Mouse (Mus musculus) ES-E14 (cell line): ENCODE results near the gene Cyfip2. TPM values are rescaled to one million over a fixed set of nuclear protein-coding genes. Genes with fewer than 3 reads are reported as not detected.

Experiments
- DNase-seq: peaks from one replicate; pipeline ENCODE4 v3.0.0-alpha.2; 2013; ENCODE audit warnings: low read depth, low spot score
- H3K27ac ChIP-seq: 2 replicates; pipeline ENCODE4 v1.5.1; 2012; ENCODE audit warnings: low read depth, mild to moderate bottlenecking, low read length, moderate library complexity, mixed read lengths; ENCODE audit not compliant: poor library complexity, insufficient read depth, severe bottlenecking
- H3K36me3 ChIP-seq: 2 replicates; pipeline ENCODE4 v1.6.1; 2012; ENCODE audit warnings: mild to moderate bottlenecking, low read length, moderate library complexity, mixed read lengths; ENCODE audit not compliant: control insufficient read depth, poor library complexity, insufficient read depth, severe bottlenecking
- H3K4me1 ChIP-seq, 2 experiments: fragments of 150-350 bp in 1 of 2; sonication (generic) in 1 of 2; 2 replicates each; pipeline ENCODE4 v1.6.1; 2012; ENCODE audit warnings: low read length in 2 of 2, mild to moderate bottlenecking in 1 of 2, mixed read lengths in 1 of 2; ENCODE audit not compliant: control insufficient read depth in 2 of 2, insufficient read depth in 2 of 2, poor library complexity in 1 of 2
- H3K4me3 ChIP-seq, 2 experiments: fragments of 150-350 bp in 1 of 2; sonication (generic) in 1 of 2; 2 replicates each; pipeline ENCODE4 v1.5.1; 2012; ENCODE audit warnings: low read length in 2 of 2, low read depth in 1 of 2, mild to moderate bottlenecking in 1 of 2, mixed read lengths in 1 of 2; ENCODE audit not compliant: insufficient read depth in 1 of 2, poor library complexity in 1 of 2, severe bottlenecking in 1 of 2
- H3K9ac ChIP-seq: 2 replicates; pipeline ENCODE4 v1.6.1; 2012; ENCODE audit warnings: low read depth, mild to moderate bottlenecking, low read length, mixed read lengths; ENCODE audit not compliant: poor library complexity, insufficient read depth, severe bottlenecking
- H3K9me3 ChIP-seq: fragments of 150-350 bp; sonication (generic); 2 replicates; pipeline ENCODE4 v1.6.1; 2012; ENCODE audit warnings: low read depth, mild to moderate bottlenecking, low read length; ENCODE audit not compliant: control insufficient read depth, insufficient read depth
- CHD2 ChIP-seq: IDR thresholded peaks from 2 replicates; pipeline ENCODE4 v1.6.1; 2014; ENCODE audit warnings: mild to moderate bottlenecking, low read depth, low read length, inconsistent platforms
- HCFC1 ChIP-seq: IDR thresholded peaks from 2 replicates; pipeline ENCODE4 v1.6.1; 2012; ENCODE audit warnings: low read length, inconsistent platforms, borderline replicate concordance; ENCODE audit not compliant: insufficient read depth
- MAFK ChIP-seq: IDR thresholded peaks from 2 replicates; pipeline ENCODE4 v1.6.1; 2014; ENCODE audit warnings: mild to moderate bottlenecking, low read depth, low read length, inconsistent platforms; ENCODE audit not compliant: insufficient read depth
- ZC3H11A ChIP-seq: IDR thresholded peaks from 2 replicates; pipeline ENCODE4 v1.6.1; 2012; ENCODE audit warnings: low read depth, mild to moderate bottlenecking, inconsistent platforms, low read length, borderline replicate concordance
- ZNF384 ChIP-seq: IDR thresholded peaks from 2 replicates; pipeline ENCODE4 v1.6.1; 2012; ENCODE audit warnings: low read depth, low read length, inconsistent platforms
- in situ Hi-C, 2 experiments: fragments of 600-800 bp; cut with MboI; formaldehyde crosslinking; loops; one replicate each; pipeline ENCODE4 v1.15.1; 2025; ENCODE audit warnings: low sequenced_read_pairs in 2 of 2, inconsistent platforms in 1 of 2; ENCODE audit not compliant: unreplicated experiment in 2 of 2
- total RNA-seq: library from RNA; depleted of rRNA; stranded (reverse); fragments of 300-350 nt; gene quantifications from 2 replicates; pipeline ENCODE4 v1.2.3, GENCODE M21; 2012

Cyfip2 gene
- total RNA-seq, 1 experiment: 7.4 TPM

DNA sequence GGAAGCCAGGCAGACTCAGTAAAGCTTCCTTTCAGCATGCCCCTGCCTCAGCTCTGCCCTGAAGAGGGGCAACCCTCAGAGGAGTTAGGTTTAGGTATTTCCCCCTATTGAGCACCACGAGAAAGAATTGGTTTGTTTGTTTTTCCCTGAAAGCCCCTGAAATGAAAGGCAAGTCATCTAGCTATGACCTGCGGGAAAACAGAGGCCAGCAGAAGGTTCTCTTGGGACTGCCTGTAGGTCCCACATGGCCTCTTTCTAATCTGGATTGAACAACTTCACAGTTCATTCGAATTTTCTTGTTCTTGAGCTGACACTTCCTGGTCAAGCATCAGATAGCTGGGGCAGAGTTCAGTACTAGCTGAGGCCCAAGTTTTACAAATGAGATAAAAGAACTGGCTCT, 100.8 kb downstream of the Cyfip2 start:
- no peaks in the 10 kb centered on the region for H3K36me3 ChIP-seq
- H3K9ac ChIP-seq: no peak overlapping the region
- H3K4me1 ChIP-seq: no peaks in the 10 kb centered on the region
- DNase-seq: no peak
- H3K9me3 ChIP-seq: no peaks in the 10 kb centered on the region
- in situ Hi-C loops: loop anchor here (10.0 kb wide), 1 partner anchor 177 kb away; no protein-coding TSS in a partner anchor
- no peak for TF ChIP-seq ZC3H11A
- TF ChIP-seq CHD2: no peak
- no peak for TF ChIP-seq ZNF384
- no peak for TF ChIP-seq HCFC1
- TF ChIP-seq MAFK: no peak
- H3K27ac ChIP-seq: no peak overlapping the region
- H3K4me3 ChIP-seq: no peak overlapping the region

DNA sequence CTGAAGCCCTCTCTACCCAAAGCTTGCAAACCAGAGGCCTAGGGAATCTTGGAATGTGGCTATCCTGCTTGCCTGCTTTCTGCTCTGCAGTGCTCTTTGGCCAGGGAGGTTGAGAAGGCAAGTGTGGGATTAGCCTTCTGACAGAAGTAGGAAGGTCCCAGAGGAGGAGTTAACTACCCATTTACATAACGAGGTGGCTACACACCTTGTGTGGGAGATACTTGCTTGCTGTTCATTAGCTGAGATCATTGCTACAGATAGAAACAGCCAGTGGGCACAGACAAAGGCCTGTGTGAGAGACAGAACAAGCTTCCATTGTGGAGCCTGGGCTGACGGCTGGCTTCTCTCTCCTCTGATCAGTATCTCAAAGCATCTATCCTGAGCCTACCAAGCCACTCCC, 102.8 kb downstream of the Cyfip2 start:
- Histone ChIP-seq H3K9ac (no peak overlapping the region), H3K27ac (no peak overlapping the region), H3K36me3 (no peaks in the 10 kb centered on the region), H3K9me3 (no peaks in the 10 kb centered on the region), H3K4me1 (no peaks in the 10 kb centered on the region), H3K4me3 (no peak overlapping the region)
- TF ChIP-seq ZNF384 (no peak), ZC3H11A (no peak), CHD2 (no peak), HCFC1 (no peak), MAFK (no peak)
- in situ Hi-C loops: loop anchor here (10.0 kb wide), 1 partner anchor 175 kb away; no protein-coding TSS in a partner anchor
- DNase-seq: no peak

DNA sequence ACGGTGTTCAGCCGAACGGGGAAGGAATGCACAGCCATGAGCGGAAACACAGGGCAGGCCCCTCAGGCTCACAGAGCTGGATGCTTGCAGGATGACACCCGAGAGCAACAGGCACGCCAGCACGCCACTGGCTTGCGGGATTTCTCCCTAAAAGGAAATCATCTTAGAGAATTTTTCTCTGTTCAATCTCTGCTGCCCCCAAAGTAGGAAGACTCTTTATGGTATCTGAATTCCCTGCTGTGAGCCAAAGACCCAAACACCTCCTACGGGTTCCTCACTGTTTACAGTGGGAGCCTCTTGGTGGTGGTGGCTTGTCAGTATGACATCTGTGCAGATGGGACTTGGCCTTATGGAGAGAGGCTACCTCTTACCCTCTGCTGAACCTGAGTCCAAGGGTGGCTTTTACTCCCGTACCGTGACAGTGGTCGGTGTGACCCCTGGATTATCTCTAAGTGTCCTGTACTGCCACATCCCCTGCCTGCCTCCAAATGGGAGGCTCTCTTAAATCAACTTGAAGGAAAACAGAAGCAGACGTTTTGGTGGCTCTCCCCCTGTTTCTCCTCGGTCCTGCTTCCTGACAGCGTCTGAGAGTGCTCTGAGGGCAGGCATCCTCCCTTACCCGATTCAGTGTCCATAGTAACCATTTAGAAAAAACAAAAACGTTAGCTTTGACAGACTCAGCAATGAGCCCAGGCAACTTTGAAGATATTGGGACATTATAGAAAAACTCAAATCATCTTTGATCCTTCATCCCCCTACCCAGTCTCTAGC, 106.8 kb downstream of the Cyfip2 start:
- H3K9me3 ChIP-seq: no peaks in the 10 kb centered on the region
- in situ Hi-C loops: no loop called here
- H3K36me3 ChIP-seq: no peaks in the 10 kb centered on the region
- no peak for DNase-seq
- H3K9ac ChIP-seq: no peak overlapping the region
- H3K27ac ChIP-seq: no peak overlapping the region
- TF ChIP-seq CHD2 (no peak), MAFK (no peak), HCFC1 (no peak), ZNF384 (no peak), ZC3H11A (no peak)
- no peak overlapping the region for H3K4me3 ChIP-seq
- no peaks in the 10 kb centered on the region for H3K4me1 ChIP-seq

DNA sequence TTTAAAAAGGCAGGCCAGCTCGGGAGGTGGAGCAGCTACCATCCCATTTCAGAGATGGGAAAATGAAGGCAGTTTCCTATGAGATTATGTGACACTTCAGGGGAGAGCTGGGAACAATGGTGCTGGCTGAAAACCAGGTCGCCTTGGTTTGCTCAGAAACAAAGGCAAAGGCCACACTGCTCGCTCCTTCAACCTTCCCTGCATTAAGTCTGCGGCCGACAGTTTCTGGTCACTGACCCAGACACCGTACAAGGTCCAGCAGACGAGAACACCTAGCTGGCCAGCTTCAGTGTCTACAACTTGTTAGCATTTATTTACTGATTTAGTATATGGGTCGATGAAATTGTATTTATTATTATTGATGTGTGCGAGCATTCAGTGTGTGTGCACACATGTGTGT, 107.8 kb downstream of the Cyfip2 start:
- in situ Hi-C loops: no loop called here
- no peak overlapping the region for H3K27ac ChIP-seq
- no peaks in the 10 kb centered on the region for H3K9me3 ChIP-seq
- H3K36me3 ChIP-seq: no peaks in the 10 kb centered on the region
- DNase-seq: no peak
- no peaks in the 10 kb centered on the region for H3K4me1 ChIP-seq
- no peak overlapping the region for H3K4me3 ChIP-seq
- no peak overlapping the region for H3K9ac ChIP-seq
- TF ChIP-seq HCFC1: no peak
- no peak for TF ChIP-seq ZNF384
- TF ChIP-seq CHD2: no peak
- TF ChIP-seq ZC3H11A: no peak
- TF ChIP-seq MAFK: no peak
